Mouse (Mus musculus): ENCODE measurements at regions not wholly inside any gene's neighbourhood (a gene's known extent, or its start where the extent isn't known, plus 50 kb on each side); places are given as distances from the start of the nearest gene placed in this dataset.

DNA sequence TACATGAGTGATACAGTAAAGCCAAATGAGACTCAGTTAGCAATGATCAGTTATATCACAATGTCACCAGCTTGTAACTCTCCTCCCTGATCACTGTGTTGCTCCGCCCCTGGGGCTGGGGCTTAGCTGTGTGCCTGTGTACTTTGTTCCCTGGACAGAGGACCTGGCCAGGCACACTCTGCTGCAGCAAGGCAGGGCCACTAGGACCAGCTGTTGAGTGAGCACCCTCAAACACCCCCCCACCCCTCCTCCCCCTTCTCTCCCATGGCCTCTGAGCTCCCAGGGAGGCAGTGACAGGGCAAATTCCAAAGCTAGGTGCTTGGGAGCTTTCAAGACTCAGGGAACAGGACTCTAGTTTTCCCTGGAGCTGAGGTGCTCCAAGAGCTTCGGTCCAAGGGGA is 70.0 kb downstream of the Cryaa start:
- TF ChIP-seq POLR2A (IDR thresholded peaks at IDR 0.05; ENCODE audit: insufficient read length, low read depth) (no peak), USF1 (IDR thresholded peaks at IDR 0.05; ENCODE audit: low read depth) (no peak), TCF12 (IDR thresholded peaks at IDR 0.05; ENCODE audit: insufficient read depth, poor library complexity, severe bottlenecking) (no peak), TCF3 (IDR thresholded peaks at IDR 0.05; ENCODE audit: insufficient read length, low read depth) (no peak), MAX (IDR thresholded peaks at IDR 0.05; ENCODE audit: low read depth) (no peak), E2F4 (IDR thresholded peaks at IDR 0.05; ENCODE audit: insufficient read depth) (no peak), POLR2AphosphoS2 (IDR thresholded peaks at IDR 0.05; ENCODE audit: insufficient read length, low read depth) (no peak), MYOD1 (IDR thresholded peaks at IDR 0.05; ENCODE audit: control insufficient read depth in 1 of 3, insufficient read length in 2 of 3, low read depth in 2 of 3) (peak in 1 of 3 experiments; percentile 58), CEBPB (IDR thresholded peaks at IDR 0.05; ENCODE audit: insufficient read depth, poor library complexity, severe bottlenecking) (no peak)

All from myocyte (in vitro differentiated cells).